Mouse (Mus musculus): ENCODE data around the gene Soga1. TPM values are rescaled to one million over a fixed set of nuclear protein-coding genes. Genes with fewer than 3 reads are reported as not detected.

Soga1 gene
- polyA plus RNA-seq, 1 experiment from 2014 or later = 6.0 TPM

GRCm38 (mm10) chr2:157075226-157075625 is 3.8 kb downstream of the Soga1 start:
- DNase-seq (ENCODE audit: low spot score, missing footprints) (no peak), ATAC-seq (ENCODE audit: low FRiP score) (no peak)
- WGBS = 94% methylated on average over 3 of the region's 3 CpGs
- H3K4me3 ChIP-seq (ENCODE audit: low read depth, low read length) = no peak overlapping the region
- H3K4me2 ChIP-seq = peak overlapping the region; percentile 94; the same call in 1 of the 2 replicates
- H3K4me1 ChIP-seq (ENCODE audit: control insufficient read depth, insufficient read depth, low read length) = peaks cover 55% of the 10 kb centered on the region
- H3K36me3 ChIP-seq (ENCODE audit: control insufficient read depth, insufficient read depth, low read length) = peaks cover 2% of the 10 kb centered on the region; the same call in 1 of the 2 replicates
- H3K27ac ChIP-seq (ENCODE audit: low read depth, low read length) = no peak overlapping the region
- H3K9ac ChIP-seq (ENCODE audit: low read length) = no peak overlapping the region
- H3K27me3 ChIP-seq (ENCODE audit: control insufficient read depth, insufficient read depth, low read length) = no peaks in the 10 kb centered on the region
- no peaks in the 10 kb centered on the region for H3K9me3 ChIP-seq (ENCODE audit: control insufficient read depth, low read length)

- Histone ChIP-seq H3K4me3 (ENCODE audit: low read depth, low read length) (no peak overlapping the region), H3K9me3 (ENCODE audit: control insufficient read depth, low read length) (no peaks in the 10 kb centered on the region), H3K9ac (ENCODE audit: low read length) (no peak overlapping the region), H3K27ac (ENCODE audit: low read depth, low read length) (no peak overlapping the region), H3K36me3 (ENCODE audit: control insufficient read depth, insufficient read depth, low read length) (peaks cover 2% of the 10 kb centered on the region; the same call in 1 of the 2 replicates), H3K27me3 (ENCODE audit: control insufficient read depth, insufficient read depth, low read length) (no peaks in the 10 kb centered on the region), H3K4me2 (no peak overlapping the region), H3K4me1 (ENCODE audit: control insufficient read depth, insufficient read depth, low read length) (peaks cover 57% of the 10 kb centered on the region)
- ATAC-seq (ENCODE audit: low FRiP score) (no peak), DNase-seq (ENCODE audit: low spot score, missing footprints) (no peak)
- 88% methylated on average over 5 of the region's 5 CpGs for WGBS
Measured at GRCm38 (mm10) chr2:157074772-157075171, 4.3 kb downstream of the Soga1 start.

- Histone ChIP-seq H3K4me2 (no peak overlapping the region), H3K27me3 (ENCODE audit: control insufficient read depth, insufficient read depth, low read length) (no peaks in the 10 kb centered on the region), H3K36me3 (ENCODE audit: control insufficient read depth, insufficient read depth, low read length) (peaks cover 2% of the 10 kb centered on the region; the same call in 1 of the 2 replicates), H3K9me3 (ENCODE audit: control insufficient read depth, low read length) (no peaks in the 10 kb centered on the region), H3K27ac (ENCODE audit: low read depth, low read length) (no peak overlapping the region), H3K9ac (ENCODE audit: low read length) (no peak overlapping the region), H3K4me1 (ENCODE audit: control insufficient read depth, insufficient read depth, low read length) (peaks cover 58% of the 10 kb centered on the region), H3K4me3 (ENCODE audit: low read depth, low read length) (no peak overlapping the region)
- DNase-seq (ENCODE audit: low spot score, missing footprints) = no peak
- WGBS = 86% methylated on average over 9 of the region's 9 CpGs
- ATAC-seq (ENCODE audit: low FRiP score) = no peak
Measured at GRCm38 (mm10) chr2:157074186-157074724, 4.8 kb downstream of the Soga1 start.

GRCm38 (mm10) chr2:157073378-157074052 is 5.5 kb downstream of the Soga1 start:
- Histone ChIP-seq H3K36me3 (ENCODE audit: control insufficient read depth, insufficient read depth, low read length) (peaks cover 2% of the 10 kb centered on the region; the same call in 1 of the 2 replicates), H3K27ac (ENCODE audit: low read depth, low read length) (no peak overlapping the region), H3K9me3 (ENCODE audit: control insufficient read depth, low read length) (no peaks in the 10 kb centered on the region), H3K27me3 (ENCODE audit: control insufficient read depth, insufficient read depth, low read length) (no peaks in the 10 kb centered on the region), H3K4me3 (ENCODE audit: low read depth, low read length) (no peak overlapping the region), H3K4me1 (ENCODE audit: control insufficient read depth, insufficient read depth, low read length) (peaks cover 65% of the 10 kb centered on the region), H3K4me2 (no peak overlapping the region), H3K9ac (ENCODE audit: low read length) (no peak overlapping the region)
- WGBS = 85% methylated on average over 9 of the region's 9 CpGs
- DNase-seq (ENCODE audit: low spot score, missing footprints) (no peak), ATAC-seq (ENCODE audit: low FRiP score) (no peak)

- Histone ChIP-seq H3K9ac (ENCODE audit: low read length) (no peak overlapping the region), H3K9me3 (ENCODE audit: control insufficient read depth, low read length) (no peaks in the 10 kb centered on the region), H3K36me3 (ENCODE audit: control insufficient read depth, insufficient read depth, low read length) (peaks cover 2% of the 10 kb centered on the region; the same call in 1 of the 2 replicates), H3K27me3 (ENCODE audit: control insufficient read depth, insufficient read depth, low read length) (no peaks in the 10 kb centered on the region), H3K4me3 (ENCODE audit: low read depth, low read length) (no peak overlapping the region), H3K27ac (ENCODE audit: low read depth, low read length) (no peak overlapping the region), H3K4me1 (ENCODE audit: control insufficient read depth, insufficient read depth, low read length) (peaks cover 68% of the 10 kb centered on the region), H3K4me2 (no peak overlapping the region)
- ATAC-seq (ENCODE audit: low FRiP score) (no peak), DNase-seq (ENCODE audit: low spot score, missing footprints) (no peak)
- 70% methylated on average over 9 of the region's 9 CpGs for WGBS
Measured at GRCm38 (mm10) chr2:157072316-157072990, 6.6 kb downstream of the Soga1 start.

GRCm38 (mm10) chr2:157071556-157071955 is 7.5 kb downstream of the Soga1 start:
- 73% methylated on average over 2 of the region's 2 CpGs for WGBS
- Histone ChIP-seq H3K27me3 (ENCODE audit: control insufficient read depth, insufficient read depth, low read length) (no peaks in the 10 kb centered on the region), H3K9ac (ENCODE audit: low read length) (no peak overlapping the region), H3K4me3 (ENCODE audit: low read depth, low read length) (no peak overlapping the region), H3K27ac (ENCODE audit: low read depth, low read length) (no peak overlapping the region), H3K9me3 (ENCODE audit: control insufficient read depth, low read length) (no peaks in the 10 kb centered on the region), H3K4me2 (no peak overlapping the region), H3K4me1 (ENCODE audit: control insufficient read depth, insufficient read depth, low read length) (peaks cover 60% of the 10 kb centered on the region), H3K36me3 (ENCODE audit: control insufficient read depth, insufficient read depth, low read length) (peaks cover 2% of the 10 kb centered on the region; the same call in 1 of the 2 replicates)
- DNase-seq (ENCODE audit: low spot score, missing footprints) = no peak
- ATAC-seq (ENCODE audit: low FRiP score) = no peak

- ATAC-seq (ENCODE audit: low FRiP score) (no peak), DNase-seq (ENCODE audit: low spot score, missing footprints) (no peak)
- Histone ChIP-seq H3K9ac (ENCODE audit: low read length) (no peak overlapping the region), H3K27me3 (ENCODE audit: control insufficient read depth, insufficient read depth, low read length) (no peaks in the 10 kb centered on the region), H3K4me3 (ENCODE audit: low read depth, low read length) (no peak overlapping the region), H3K9me3 (ENCODE audit: control insufficient read depth, low read length) (no peaks in the 10 kb centered on the region), H3K4me1 (ENCODE audit: control insufficient read depth, insufficient read depth, low read length) (peaks cover 48% of the 10 kb centered on the region), H3K36me3 (ENCODE audit: control insufficient read depth, insufficient read depth, low read length) (peaks cover 2% of the 10 kb centered on the region; the same call in 1 of the 2 replicates), H3K27ac (ENCODE audit: low read depth, low read length) (no peak overlapping the region), H3K4me2 (no peak overlapping the region)
- WGBS = 67% methylated on average over 9 of the region's 9 CpGs
Measured at GRCm38 (mm10) chr2:157070365-157070764, 8.7 kb downstream of the Soga1 start.

- Histone ChIP-seq H3K9ac (ENCODE audit: low read length) (no peak overlapping the region), H3K9me3 (ENCODE audit: control insufficient read depth, low read length) (no peaks in the 10 kb centered on the region), H3K27ac (ENCODE audit: low read depth, low read length) (no peak overlapping the region), H3K27me3 (ENCODE audit: control insufficient read depth, insufficient read depth, low read length) (no peaks in the 10 kb centered on the region), H3K36me3 (ENCODE audit: control insufficient read depth, insufficient read depth, low read length) (peaks cover 2% of the 10 kb centered on the region; the same call in 1 of the 2 replicates), H3K4me3 (ENCODE audit: low read depth, low read length) (no peak overlapping the region), H3K4me2 (no peak overlapping the region), H3K4me1 (ENCODE audit: control insufficient read depth, insufficient read depth, low read length) (peaks cover 48% of the 10 kb centered on the region)
- no peak for DNase-seq (ENCODE audit: low spot score, missing footprints)
- 55% methylated on average over 3 of the region's 3 CpGs for WGBS
- ATAC-seq (ENCODE audit: low FRiP score) = no peak
Measured at GRCm38 (mm10) chr2:157069755-157070315, 9.2 kb downstream of the Soga1 start.

GRCm38 (mm10) chr2:157069355-157069735 is 9.7 kb downstream of the Soga1 start:
- DNase-seq (ENCODE audit: low spot score, missing footprints) (no peak), ATAC-seq (ENCODE audit: low FRiP score) (no peak)
- Histone ChIP-seq H3K4me2 (no peak overlapping the region), H3K4me3 (ENCODE audit: low read depth, low read length) (no peak overlapping the region), H3K27me3 (ENCODE audit: control insufficient read depth, insufficient read depth, low read length) (no peaks in the 10 kb centered on the region), H3K36me3 (ENCODE audit: control insufficient read depth, insufficient read depth, low read length) (peaks cover 2% of the 10 kb centered on the region; the same call in 1 of the 2 replicates), H3K9me3 (ENCODE audit: control insufficient read depth, low read length) (no peaks in the 10 kb centered on the region), H3K4me1 (ENCODE audit: control insufficient read depth, insufficient read depth, low read length) (peaks cover 48% of the 10 kb centered on the region), H3K9ac (ENCODE audit: low read length) (no peak overlapping the region), H3K27ac (ENCODE audit: low read depth, low read length) (no peak overlapping the region)
- WGBS = 41% methylated on average over 3 of the region's 3 CpGs
